Mouse (Mus musculus) skeletal muscle tissue, adult 2 months (tissue): Measurements from ENCODE around the gene Bbof1.

Experiments
- DNase-seq: peaks from one replicate; pipeline ENCODE4 v3.0.0-alpha.2; 2012; ENCODE audit warnings: low read depth, low spot score

Bbof1 gene

DNA sequence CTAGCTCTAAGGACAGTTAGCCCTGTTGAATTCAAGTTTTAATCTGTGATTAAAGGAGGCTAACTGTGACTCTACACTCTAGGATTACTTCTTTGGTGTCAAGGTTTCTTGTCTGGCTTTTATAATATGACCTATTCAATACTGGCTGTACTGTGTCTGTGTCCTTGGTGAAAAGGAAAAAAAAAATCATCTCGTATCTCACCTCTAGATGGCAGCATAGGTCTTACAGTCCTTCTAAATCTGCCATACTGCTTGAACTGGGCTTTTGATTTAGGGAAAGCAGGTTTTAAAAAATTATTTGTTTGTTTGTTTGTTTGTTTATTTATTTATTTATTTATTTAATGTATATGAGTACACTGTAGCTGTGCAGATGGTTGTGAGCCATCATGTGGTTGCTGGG, 59.8 kb downstream of the Bbof1 start:
- DNase-seq, result peak; percentile 22

DNA sequence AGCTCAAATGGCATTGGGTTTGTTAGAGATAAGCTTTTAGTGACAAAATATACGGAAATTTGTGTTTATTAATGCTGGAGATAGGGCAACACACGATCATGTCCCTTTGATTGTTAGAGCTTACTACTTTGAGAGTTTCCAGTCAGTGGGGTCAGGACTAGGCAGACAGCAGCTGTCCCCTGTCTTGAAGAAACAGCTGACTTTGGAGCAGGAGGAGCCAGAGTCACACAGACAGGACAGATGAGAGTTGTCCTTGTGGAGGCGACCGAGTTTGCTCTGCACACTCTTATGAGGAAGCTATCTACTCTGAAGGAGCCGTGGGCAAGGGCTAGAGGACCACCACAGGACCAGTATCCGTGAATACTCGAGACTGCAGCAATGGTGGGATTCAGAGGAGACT, 70.1 kb downstream of the Bbof1 start:
- no peak for DNase-seq

DNA sequence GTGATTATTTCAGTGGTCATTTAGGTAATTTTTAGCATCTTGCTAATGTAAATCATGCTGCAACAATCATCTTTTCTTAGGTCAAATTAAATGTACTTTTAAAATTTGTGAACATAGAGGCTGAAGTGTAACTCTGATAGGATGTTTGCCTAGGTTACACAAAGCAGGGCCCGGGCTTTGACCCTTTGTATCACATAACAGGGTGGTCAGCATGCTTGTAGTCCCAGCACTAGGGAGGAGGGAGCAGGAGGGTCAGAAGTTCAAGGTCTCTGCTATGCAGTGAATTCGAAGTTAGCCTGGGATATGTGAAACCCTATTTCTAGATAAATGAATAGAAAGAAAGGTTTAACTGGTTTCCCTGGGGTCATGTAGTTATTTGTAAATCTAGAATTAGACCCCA, 72.4 kb downstream of the Bbof1 start:
- no peak for DNase-seq

DNA sequence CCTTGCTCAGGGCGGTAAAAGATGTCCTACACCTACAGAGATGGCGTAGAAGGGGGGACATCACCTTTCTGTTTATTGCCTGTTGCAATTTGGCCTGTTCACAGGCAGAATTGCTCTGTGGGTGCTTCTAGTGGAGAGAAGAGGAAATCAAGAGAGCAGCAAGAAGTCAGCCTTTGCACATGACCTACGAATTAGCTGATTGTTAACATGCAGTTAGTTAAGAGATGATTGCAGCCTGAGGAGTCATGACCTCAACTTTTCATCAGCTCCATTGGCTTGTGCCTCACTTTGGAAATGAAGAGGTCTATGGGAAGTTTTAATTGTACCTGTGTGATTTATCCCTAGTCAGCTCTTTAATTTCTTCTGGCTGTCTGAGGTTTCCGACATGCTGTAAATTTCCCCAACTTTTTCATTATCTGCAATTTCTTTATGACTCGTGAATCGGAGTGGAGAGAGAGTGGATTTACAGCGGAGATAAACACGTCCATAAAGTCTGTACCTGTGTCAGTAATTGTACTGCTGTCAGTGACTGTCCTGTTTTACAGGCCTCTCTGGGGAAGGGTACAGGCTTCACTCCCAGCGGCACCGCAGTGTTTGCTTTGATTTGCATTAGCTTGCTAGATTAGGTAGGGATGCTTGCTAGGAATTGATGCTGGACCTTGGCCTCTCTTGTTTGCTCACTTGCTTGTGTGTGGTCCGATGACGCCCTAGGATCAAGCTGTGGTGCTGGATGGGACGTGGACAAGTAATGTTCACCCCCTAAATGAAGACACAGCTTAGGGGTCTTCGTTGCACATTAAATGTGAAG, 74.1 kb downstream of the Bbof1 start:
- DNase-seq, result no peak

DNA sequence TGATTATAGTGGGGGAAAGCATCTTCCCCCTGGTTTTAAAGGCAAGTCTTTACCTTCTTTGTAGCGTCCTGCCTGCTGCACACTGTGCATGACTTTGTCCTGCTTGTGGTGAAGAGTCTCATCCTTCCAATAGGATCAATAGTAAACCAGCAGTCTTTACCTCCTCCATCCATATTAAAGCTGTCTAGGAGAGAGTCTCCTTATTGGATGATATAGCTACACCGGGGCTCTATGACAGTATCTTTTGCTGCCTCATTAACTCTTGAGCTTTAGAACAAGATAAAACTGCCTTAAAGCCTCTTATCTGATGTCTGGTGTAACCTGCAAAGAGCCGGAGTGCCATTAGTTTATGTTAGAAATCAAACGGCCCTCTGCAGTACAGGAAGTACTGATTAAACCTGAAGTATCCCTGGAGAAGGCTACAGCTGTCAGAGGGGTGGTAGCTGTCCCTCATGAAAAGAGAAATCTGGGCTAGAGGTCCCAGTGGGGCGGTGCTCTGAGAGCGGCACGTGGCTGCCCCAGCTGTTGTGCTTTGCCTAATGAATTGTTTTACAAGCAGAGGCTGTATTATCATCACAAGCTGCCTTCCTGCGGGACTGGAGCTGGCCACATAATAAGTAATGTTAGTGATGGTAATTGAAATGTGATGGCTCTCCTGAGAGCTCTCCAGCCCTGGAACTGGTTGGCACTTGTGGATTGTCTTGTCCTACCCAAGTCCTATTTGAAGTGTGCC, 78.6 kb downstream of the Bbof1 start:
- DNase-seq, result no peak
